Mouse (Mus musculus) left cerebral cortex, adult 8-10 months (tissue): ENCODE measurements around the gene Ylpm1. TPM values are rescaled to one million over a fixed set of nuclear protein-coding genes. Genes with fewer than 3 reads are reported as not detected.

Experiments used
- DNase-seq, 2 experiments: peaks; one replicate each; pipeline ENCODE4 v3.0.0; 2022; ENCODE audit warnings: low spot score in 2 of 2
- total RNA-seq, 4 experiments: library from RNA; stranded (reverse); gene quantifications; 2 replicates each; pipeline ENCODE4 v1.2.4; 2022

Ylpm1 gene
- total RNA-seq, 4 experiments from 2014 or later: 104 to 115 (median 108) TPM

- no peak for DNase-seq
These were observed 10.9 kb downstream of the Ylpm1 start for GRCm38 (mm10) chr12:85007021-85007420.

DNA sequence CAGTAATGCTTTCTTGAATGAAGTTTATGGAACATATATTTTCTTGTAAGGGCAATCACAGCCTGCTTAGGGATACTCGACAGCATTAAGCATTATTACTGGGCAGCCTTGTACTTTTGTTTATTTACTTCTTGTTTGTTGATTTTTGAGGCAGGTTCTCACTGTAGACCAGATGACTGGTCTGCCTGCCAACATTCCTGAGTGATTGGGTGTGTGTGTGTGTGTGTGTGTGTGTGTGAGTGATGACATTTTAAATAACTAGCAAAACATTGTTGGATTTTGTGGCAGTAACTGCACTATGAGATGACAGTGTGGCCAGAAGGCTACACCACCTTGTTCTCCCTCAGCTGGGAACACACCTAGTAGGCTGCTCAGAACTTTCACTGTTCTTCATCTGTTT lies 13.7 kb downstream of the Ylpm1 start:
- no peak for DNase-seq

- DNase-seq: no peak
These were observed 14.4 kb downstream of the Ylpm1 start for GRCm38 (mm10) chr12:85010541-85010940.

GRCm38 (mm10) chr12:85012185-85012584 lies 16.1 kb downstream of the Ylpm1 start:
- DNase-seq: no peak

DNA sequence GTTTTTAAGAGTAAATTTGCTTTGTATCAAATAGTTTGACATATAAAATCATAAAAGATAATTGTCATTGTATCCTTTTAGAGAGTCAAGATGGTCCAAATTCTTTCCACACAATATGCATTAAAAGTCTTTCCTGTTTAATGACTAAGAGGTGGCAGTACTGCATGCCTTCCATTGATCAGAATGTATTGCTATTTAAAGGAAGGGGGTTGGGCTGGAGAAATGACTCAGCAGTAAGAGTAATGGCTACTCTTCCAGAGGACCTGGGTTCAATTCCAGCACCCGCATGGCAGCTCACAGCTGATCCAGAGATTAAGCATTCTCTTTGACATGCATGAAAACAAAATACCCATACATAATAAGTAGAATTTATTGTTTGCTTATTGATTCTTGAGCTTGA lies 25.9 kb downstream of the Ylpm1 start:
- DNase-seq: no peak

- no peak for DNase-seq
These were observed 36.6 kb downstream of the Ylpm1 start for GRCm38 (mm10) chr12:85032710-85033109.

- DNase-seq: no peak
These were observed 55.1 kb downstream of the Ylpm1 start for GRCm38 (mm10) chr12:85051218-85051617.

GRCm38 (mm10) chr12:85071043-85071442 lies 74.9 kb downstream of the Ylpm1 start:
- DNase-seq: no peak

GRCm38 (mm10) chr12:85077100-85077499 lies 81.0 kb downstream of the Ylpm1 start:
- peak in 1 of 2 experiments; percentile 45 for DNase-seq

GRCm38 (mm10) chr12:85084257-85084656 lies 88.1 kb downstream of the Ylpm1 start:
- no peak for DNase-seq

GRCm38 (mm10) chr12:85084941-85085340 lies 88.8 kb downstream of the Ylpm1 start:
- no peak for DNase-seq

DNA sequence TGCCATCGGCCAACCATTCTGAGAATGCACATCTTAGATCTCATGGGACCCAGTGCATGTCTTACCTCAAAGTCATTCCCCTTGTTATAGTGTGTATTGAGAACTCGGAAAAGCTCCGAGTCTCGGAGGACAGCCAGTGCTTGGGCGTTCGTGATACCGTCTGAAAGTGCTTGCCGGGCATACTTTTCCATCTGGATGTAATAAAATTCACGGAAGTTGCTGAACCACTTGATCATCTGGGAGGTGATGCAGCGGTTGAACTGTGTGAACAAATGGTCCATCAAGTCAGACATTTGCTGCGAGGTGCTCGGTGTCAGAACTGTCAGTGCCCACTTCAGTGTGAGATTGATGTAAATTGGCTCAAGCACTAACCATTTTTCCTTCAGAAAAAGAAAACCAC lies 91.7 kb downstream of the Ylpm1 start:
- DNase-seq: no peak

- no peak for DNase-seq
These were observed 95.1 kb downstream of the Ylpm1 start for GRCm38 (mm10) chr12:85091190-85091589.

DNA sequence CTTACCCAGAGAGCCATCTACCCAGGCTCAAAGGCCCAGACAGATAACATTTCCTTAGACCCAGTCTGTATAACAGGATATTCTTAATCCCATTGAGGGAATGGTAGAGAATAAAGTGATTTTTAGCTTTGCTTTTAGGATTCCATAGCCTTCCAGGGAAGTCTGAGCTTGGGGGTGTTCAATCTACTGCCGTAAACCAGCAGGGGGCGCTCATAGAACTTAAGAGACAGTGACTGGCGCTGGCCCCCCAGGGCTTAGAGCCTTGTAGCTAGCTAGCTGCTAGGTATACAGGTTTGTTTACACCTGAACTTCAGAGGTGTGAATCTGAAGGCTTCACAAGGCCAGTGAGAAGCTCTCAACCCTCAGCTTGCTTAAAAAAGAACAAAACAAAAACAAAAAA lies 96.1 kb downstream of the Ylpm1 start:
- no peak for DNase-seq

DNA sequence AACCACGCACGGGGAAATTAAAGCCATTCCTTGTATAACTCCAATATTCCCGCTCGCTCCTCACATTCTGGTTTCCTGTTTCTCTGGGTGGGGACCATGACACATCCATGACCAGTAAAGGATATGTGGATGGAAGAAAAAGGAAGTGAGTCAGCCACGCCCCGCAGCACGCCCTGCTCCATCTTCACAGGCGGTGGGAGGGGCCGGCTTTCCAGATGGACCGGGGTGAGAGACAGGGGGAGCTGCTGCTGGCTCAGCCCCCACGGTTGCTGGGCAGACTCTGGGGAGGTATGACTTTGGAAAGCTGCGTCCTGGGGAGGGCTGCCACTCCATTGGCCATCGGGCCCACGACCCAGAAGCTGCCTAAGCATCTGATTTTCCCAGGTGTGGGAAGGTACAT lies 97.9 kb downstream of the Ylpm1 start:
- peak in 1 of 2 experiments; percentile 48 for DNase-seq

DNA sequence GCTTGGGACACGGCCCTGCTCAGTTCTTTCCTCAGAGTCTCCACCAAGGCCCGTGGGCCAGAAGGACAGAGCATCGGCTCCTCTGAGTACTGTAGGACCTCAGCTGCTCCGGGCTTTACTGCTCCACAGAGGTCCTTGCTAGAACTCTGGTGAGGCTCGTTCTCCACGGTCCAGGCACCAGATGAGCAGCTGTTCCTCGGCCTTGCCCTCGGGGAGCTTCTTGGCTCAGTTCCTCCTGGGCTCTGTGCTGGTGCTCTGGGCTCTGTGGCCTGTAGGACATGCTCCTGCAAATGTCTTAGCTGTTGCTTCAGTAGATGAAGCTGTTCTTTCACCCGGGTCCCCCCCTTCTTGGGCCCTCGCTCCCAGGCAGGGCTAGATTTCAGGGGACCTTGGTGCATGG lies 98.6 kb downstream of the Ylpm1 start:
- DNase-seq: no peak

GRCm38 (mm10) chr12:85095146-85095545 lies 99.0 kb downstream of the Ylpm1 start:
- DNase-seq: no peak

DNA sequence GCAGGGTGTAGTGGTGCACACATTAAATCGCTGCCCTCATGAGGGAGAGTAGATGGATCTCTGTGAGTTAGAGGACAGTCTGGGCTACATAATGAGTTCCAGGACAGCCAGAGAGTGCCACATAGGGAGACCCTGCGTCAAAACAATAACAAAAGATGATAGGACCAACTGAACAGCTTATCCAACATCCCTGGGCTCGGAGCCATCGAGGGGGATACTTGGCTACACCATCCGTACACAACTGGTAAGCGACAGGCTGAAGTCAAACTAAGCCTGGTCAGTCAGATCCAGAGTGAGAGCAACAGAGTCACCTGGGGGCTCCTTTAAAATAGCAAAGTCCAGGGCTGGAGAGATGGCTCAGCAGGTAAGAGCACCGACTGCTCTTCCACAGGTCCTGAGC lies 99.7 kb downstream of the Ylpm1 start:
- no peak for DNase-seq

- DNase-seq: no peak
These were observed 104.9 kb downstream of the Ylpm1 start for GRCm38 (mm10) chr12:85101001-85101400.

GRCm38 (mm10) chr12:85101521-85102106 lies 105.5 kb downstream of the Ylpm1 start:
- no peak for DNase-seq

- no peak for DNase-seq
These were observed 107.0 kb downstream of the Ylpm1 start for GRCm38 (mm10) chr12:85103096-85103495.

- no peak for DNase-seq
These were observed 108.7 kb downstream of the Ylpm1 start for GRCm38 (mm10) chr12:85104789-85105188.

GRCm38 (mm10) chr12:85106292-85106691 lies 110.2 kb downstream of the Ylpm1 start:
- no peak for DNase-seq

GRCm38 (mm10) chr12:85108643-85109042 lies 112.5 kb downstream of the Ylpm1 start:
- DNase-seq: no peak
